Mouse (Mus musculus) layer of hippocampus, postnatal 25 days (tissue): ENCODE data around the gene Uts2r. TPM values are rescaled to one million over a fixed set of nuclear protein-coding genes. Genes with fewer than 3 reads are reported as not detected.

Source experiments
- DNase-seq, 2 experiments: peaks; one replicate each; pipeline ENCODE4 v3.0.0; 2022; ENCODE audit warnings: mixed read lengths in 2 of 2, low spot score in 1 of 2; ENCODE audit errors: extremely low spot score in 1 of 2
- total RNA-seq, 2 experiments: library from RNA; stranded (reverse); gene quantifications; 2 replicates each; pipeline ENCODE4 v1.2.3; 2021

The Uts2r gene
- total RNA-seq, 2 experiments from 2014 or later = 0.25 to 0.35 TPM

DNA sequence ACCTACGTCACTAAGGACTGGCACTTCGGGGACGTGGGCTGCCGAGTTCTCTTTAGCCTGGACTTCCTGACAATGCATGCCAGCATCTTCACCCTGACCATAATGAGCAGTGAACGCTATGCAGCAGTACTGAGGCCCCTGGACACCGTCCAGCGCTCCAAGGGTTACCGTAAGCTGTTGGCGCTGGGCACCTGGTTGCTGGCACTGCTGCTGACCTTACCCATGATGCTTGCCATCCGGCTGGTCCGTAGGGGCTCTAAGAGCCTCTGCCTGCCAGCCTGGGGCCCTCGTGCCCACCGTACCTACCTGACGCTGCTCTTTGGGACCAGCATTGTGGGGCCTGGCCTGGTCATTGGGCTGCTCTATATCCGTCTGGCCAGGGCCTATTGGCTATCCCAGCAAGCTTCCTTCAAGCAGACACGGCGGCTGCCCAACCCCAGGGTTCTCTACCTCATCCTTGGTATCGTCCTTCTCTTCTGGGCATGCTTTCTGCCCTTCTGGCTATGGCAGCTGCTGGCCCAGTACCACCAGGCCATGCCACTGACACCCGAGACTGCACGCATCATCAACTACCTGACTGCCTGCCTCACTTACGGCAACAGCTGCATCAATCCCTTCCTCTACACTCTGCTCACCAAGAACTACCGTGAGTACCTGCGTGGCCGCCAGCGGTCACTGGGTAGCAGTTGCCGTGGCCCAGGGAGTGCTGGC is 720 bp downstream of the Uts2r start:
- DNase-seq = no peak

GRCm38 (mm10) chr11:121163751-121164150 is 3.7 kb downstream of the Uts2r start:
- DNase-seq = no peak

DNA sequence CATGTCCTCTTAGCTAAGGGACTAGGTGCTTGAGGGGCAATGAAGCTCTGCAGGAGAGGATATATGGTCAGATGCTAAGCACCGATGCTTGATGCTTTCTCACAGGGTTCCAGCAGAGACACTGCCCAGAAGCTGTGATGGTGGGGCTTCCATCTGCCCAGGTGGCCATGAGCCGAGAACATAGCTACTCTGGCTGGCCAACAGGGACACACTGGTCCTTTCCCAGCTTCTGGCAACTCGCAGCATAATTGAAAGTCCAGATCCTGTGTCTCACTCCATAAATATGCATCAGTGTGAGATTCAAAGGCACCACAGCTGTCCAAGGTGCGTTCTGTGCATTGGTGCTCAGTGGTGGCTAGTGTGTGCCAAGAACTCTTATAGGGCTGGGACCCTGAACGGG is 13.1 kb downstream of the Uts2r start:
- DNase-seq = no peak

DNA sequence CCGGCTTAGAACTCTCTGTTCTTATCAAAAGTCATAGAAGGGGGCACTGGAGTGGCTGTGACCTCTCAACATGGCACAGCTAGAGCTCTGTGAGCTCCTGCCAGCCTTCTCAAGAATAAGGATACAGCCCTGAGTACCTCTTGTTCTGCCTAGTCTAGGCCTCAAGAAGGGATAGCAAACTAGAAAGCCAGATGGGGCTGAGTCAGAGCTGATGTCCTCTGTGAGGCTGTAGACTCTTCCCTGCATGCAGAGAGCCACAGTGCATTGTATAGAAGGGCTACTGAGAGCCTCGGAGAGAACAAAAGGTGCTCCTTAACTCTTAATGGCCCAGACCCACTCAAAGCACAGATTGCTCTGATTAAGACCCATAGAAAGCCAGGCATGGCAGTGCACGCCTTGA is 14.2 kb downstream of the Uts2r start:
- no peak for DNase-seq

GRCm38 (mm10) chr11:121176285-121177270 is 16.5 kb downstream of the Uts2r start:
- DNase-seq = peak in 1 of 2 experiments; percentile 63

- DNase-seq = no peak
These were observed 29.6 kb downstream of the Uts2r start for GRCm38 (mm10) chr11:121189681-121190080.

GRCm38 (mm10) chr11:121192742-121193141 is 32.7 kb downstream of the Uts2r start:
- no peak for DNase-seq

- no peak for DNase-seq
These were observed 33.3 kb downstream of the Uts2r start for GRCm38 (mm10) chr11:121193415-121193814.

DNA sequence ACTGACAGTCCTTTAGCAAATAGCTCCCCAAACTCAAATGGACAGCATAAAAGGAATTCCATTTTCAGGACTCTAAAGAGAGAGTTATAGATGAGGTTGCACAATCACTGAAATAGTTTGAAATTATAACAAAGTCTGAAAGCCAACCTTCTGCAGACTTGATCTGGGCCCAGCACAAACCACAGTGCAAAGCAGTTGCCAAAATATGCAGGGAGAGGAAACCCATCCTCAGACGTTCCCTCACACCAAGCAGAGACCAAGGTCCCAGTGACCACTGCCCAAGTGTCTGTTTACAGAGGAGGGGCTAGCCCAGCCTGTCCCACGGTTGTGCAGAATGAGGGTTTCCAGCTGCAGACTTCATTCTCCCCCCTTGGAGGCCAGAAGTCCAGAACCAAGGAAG is 38.6 kb downstream of the Uts2r start:
- DNase-seq = no peak

DNA sequence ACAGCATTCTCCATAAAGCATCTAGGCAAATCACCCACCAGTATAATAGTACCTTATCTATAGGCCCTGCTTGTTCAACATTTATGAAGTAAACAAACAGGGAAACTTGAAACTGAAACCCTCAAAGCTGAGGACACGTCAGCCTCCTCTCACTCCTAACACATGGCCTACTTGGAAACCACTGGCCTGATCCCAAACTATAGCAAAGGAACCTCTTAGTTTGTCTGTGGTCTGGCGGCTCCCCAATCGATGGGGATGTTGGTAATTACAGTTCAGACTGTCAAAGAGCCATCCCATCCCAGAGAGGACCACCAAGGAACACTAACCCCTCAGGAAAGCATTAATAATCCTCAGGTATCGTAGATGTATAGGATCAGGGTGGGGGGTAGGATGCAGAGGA is 39.8 kb downstream of the Uts2r start:
- DNase-seq = no peak

GRCm38 (mm10) chr11:121200781-121201180 is 40.7 kb downstream of the Uts2r start:
- no peak for DNase-seq

- DNase-seq = peak in 1 of 2 experiments; percentile 55
These were observed 41.5 kb downstream of the Uts2r start for GRCm38 (mm10) chr11:121201436-121202198.

GRCm38 (mm10) chr11:121203859-121204160 is 43.7 kb downstream of the Uts2r start:
- DNase-seq = no peak

DNA sequence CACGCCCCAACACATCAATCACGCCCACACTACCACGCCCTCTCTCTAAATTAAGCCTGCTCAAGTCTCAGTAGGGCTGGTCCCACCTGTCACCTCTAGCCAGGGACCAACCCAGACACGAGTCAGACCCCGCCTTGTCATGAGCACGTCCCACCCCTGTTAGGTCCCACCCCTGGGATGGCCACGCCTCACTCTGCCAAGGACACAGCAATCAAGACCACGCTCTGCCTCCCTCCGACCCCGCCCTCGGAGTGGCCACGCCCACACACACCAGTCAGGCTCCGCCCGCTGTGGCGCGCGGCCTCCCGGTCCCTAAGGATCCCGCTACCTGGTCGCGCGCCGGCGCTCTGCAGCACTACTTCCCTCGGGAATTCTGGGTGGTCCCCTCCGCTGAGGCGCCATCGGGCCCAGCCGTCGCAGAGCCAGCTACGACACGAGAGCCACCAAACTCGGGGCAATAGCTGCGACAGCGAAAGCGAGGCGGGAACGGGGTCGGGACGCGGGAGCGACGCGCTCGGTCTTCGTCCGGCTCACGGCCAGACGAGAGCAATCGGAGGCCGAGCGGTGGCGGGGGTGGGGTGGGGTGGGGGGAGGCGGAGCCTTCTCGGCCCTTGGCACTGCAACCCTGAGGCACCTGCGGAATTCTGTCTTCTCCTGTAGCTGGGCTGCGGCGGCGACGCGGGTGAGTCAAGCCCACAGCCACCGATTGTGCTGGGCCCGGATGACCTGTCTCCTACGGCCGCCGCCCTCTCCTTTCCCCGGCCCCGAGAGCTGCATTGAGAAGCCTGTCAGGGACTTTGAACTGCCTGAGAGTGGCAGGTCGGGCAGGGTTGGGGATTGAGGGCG is 44.3 kb downstream of the Uts2r start, which contains the start of the genes Hexdc and Ogfod3:
TSS of gene Hexdc (plus strand) at position 273 of the 846 bp plus-strand sequence.
TSS of gene Ogfod3 (minus strand) at position 551 of the 846 bp plus-strand sequence.
- DNase-seq = peak; percentile 78 to 89

Other genes with a start within 250 kb of the Uts2r start
- 1 to 10 TPM; 4.8 to 8.0 TPM for gene Ccdc57, start 227.4 kb upstream of the Uts2r start, total RNA-seq
- gene Slc16a3, start 211.8 kb upstream of the Uts2r start, total RNA-seq = 1 to 10 TPM; 2.0 to 2.2 TPM
- 100 to 1,000 TPM; 127 to 128 TPM for gene Csnk1d, start 168.9 kb upstream of the Uts2r start, total RNA-seq
- gene Cd7, start 120.9 kb upstream of the Uts2r start, total RNA-seq = not detected
- gene Sectm1b, start 96.7 kb upstream of the Uts2r start, total RNA-seq = not detected
- not detected for gene Sectm1a, start 79.1 kb upstream of the Uts2r start, total RNA-seq
- gene Tex19.2, start 41.6 kb upstream of the Uts2r start, total RNA-seq = not detected
- not detected for gene Tex19.1, start 14.1 kb upstream of the Uts2r start, total RNA-seq
- gene Hexdc, start 44.2 kb downstream of the Uts2r start, total RNA-seq = 10 to 100 TPM; 22.1 to 26.5 TPM
- gene Ogfod3, start 44.4 kb downstream of the Uts2r start, total RNA-seq = 1 to 10 TPM; 7.1 to 7.3 TPM
- gene Cybc1, start 69.1 kb downstream of the Uts2r start, total RNA-seq = 10 to 100 TPM; 23.3 to 24.0 TPM
- 10 to 100 TPM; 52.9 to 55.6 TPM for gene Narf, start 77.0 kb downstream of the Uts2r start, total RNA-seq
- 10 to 100 TPM; 79.4 to 82.9 TPM for gene Foxk2, start 99.7 kb downstream of the Uts2r start, total RNA-seq
- 10 to 100 TPM; 63.7 to 65.6 TPM for gene Wdr45b, start 194.2 kb downstream of the Uts2r start, total RNA-seq
- 10 to 100 TPM; 62.5 to 66.8 TPM for gene Rab40b, start 228.0 kb downstream of the Uts2r start, total RNA-seq